ENCODE assay signal across 7 mouse cellular contexts in the genomic region with DNA sequence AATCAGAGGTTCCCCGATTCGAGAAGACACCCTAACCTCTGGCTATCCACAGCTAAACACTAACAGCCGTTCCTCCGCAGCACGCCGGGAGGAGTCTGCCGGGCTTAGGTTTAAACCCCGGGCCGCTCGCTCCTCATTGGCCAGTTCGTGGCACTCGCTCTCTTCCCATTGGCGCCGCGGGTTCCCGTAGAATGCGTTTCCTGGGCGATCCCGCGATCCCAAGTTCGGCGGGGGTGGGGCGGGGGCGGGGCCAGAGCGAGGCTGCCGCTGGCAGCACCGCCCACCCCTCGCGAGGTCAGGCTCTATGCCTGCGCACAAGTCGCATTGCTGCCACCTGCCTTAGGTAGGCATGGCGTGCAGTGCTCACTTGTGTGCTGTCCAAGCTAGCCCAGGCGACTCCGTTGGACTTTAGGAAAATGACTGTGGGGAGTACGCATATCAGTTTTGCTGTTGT. TPM values are rescaled to one million over a fixed set of nuclear protein-coding genes. Genes with fewer than 3 reads are reported as not detected.
A peak's percentile ranks its signal among the peaks of the same experiment; 100 is the strongest.
DNase-seq lines count a peak whose midpoint lies in the region; ATAC-seq lines count a peak whose summit lies in the region.

Gene Ccnb1 (minus strand): TSS at position 157 of the 454 bp plus-strand sequence.

- peak within 1 kb of the TSS; percentile 80 for H3K4me3 ChIP-seq in intestine, embryonic 15.5 days (replicated peaks)
- peak within 1 kb of the TSS; percentile 97 for H3K4me3 ChIP-seq in midbrain, embryonic 10.5 days

- H3K4me2 ChIP-seq in intestine, embryonic 15.5 days (replicated peaks): peak within 1 kb of the TSS; percentile 80

- H3K27me3 ChIP-seq in intestine, embryonic 15.5 days (replicated peaks): no peaks in the 10 kb centered on the region
- H3K27me3 ChIP-seq in midbrain, embryonic 10.5 days (ENCODE audit: low read depth, poor library complexity, severe bottlenecking): no peaks in the 10 kb centered on the region

- H3K9me3 ChIP-seq in intestine, embryonic 15.5 days: no peaks in the 10 kb centered on the region
- no peaks in the 10 kb centered on the region for H3K9me3 ChIP-seq in midbrain, embryonic 10.5 days (replicated peaks)

- peak; percentile 98 for ATAC-seq in intestine, embryonic 15.5 days

- peaks cover 7% of the 10 kb centered on the region; the same call in 1 of the 2 replicates for H3K36me3 ChIP-seq in intestine, embryonic 15.5 days
- H3K36me3 ChIP-seq in midbrain, embryonic 10.5 days: peaks cover 39% of the 10 kb centered on the region

- intact Hi-C loops in left cerebral cortex, postnatal 25 days (cut with DNase I): loop anchor here (5.0 kb wide), 1 partner anchor 46 kb away; the partner anchor contains the start of gene Slc30a5

- peak; percentile 92 to 95 for DNase-seq in adrenal gland, adult (ENCODE audit: inconsistent age in 2 of 2, low spot score in 1 of 2)
- peak; percentile 97 for DNase-seq in embryo, embryonic 10.5 days (ENCODE audit: low spot score)
- peak; percentile 92 for DNase-seq in gastrocnemius, postnatal 25 days
- DNase-seq in left cerebral cortex, postnatal 25 days (ENCODE audit: low spot score in 2 of 2): peak; percentile 87 to 91
- DNase-seq in midbrain, embryonic 10.5 days (ENCODE audit: low spot score): peak; percentile 98
- peak; percentile 93 for DNase-seq in right cerebral cortex, postnatal 4 days

- peak within 1 kb of the TSS; percentile 67 for H3K9ac ChIP-seq in intestine, embryonic 15.5 days

- peaks cover 15% of the 10 kb centered on the region for H3K4me1 ChIP-seq in intestine, embryonic 15.5 days (replicated peaks)
- H3K4me1 ChIP-seq in midbrain, embryonic 10.5 days: peaks cover 33% of the 10 kb centered on the region

- H3K27ac ChIP-seq in intestine, embryonic 15.5 days: peak within 1 kb of the TSS; percentile 67
- H3K27ac ChIP-seq in midbrain, embryonic 10.5 days (replicated peaks): peak within 1 kb of the TSS; percentile 98

- under 1% methylated on average over 35 of the region's 35 CpGs for WGBS in intestine, embryonic 15.5 days
- under 1% methylated on average over 35 of the region's 35 CpGs for WGBS in midbrain, embryonic 10.5 days

RNA-seq across cellular contexts. Expression of gene Ccnb1, which starts in this region (rescaled TPM):
- 1 to 10 TPM; 1.0 to 1.2 TPM for total RNA-seq in gastrocnemius, postnatal 25 days (2021)
- 204 and 217 TPM in 2 replicates for polyA plus RNA-seq in intestine, embryonic 15.5 days (2015; fragmentation: Nextera tagmentation; extraction: Ambion mirVana)
- total RNA-seq in left cerebral cortex, postnatal 25 days (2021): 1 to 10 TPM; 1.7 to 1.8 TPM
- polyA plus RNA-seq in midbrain, embryonic 10.5 days (2016; fragmentation: Nextera tagmentation; extraction: Ambion mirVana): 451 and 479 TPM in 2 replicates

Comparison
In these comparisons a context has a peak if more than half of its experiments do, and no peak if none do; other contexts are left out.
1. Peak in every context shown above with its lines: DNase-seq, ATAC-seq, H3K4me3 ChIP-seq and H3K27ac ChIP-seq.